Mouse (Mus musculus) gastrocnemius, postnatal 10 days (tissue): ENCODE results near the gene Zfp219. TPM values are rescaled to one million over a fixed set of nuclear protein-coding genes. Genes with fewer than 3 reads are reported as not detected.

Source experiments
- DNase-seq: peaks from one replicate; pipeline ENCODE4 v3.0.0; 2021; ENCODE audit warnings: mixed read lengths
- total RNA-seq, 2 experiments: library from RNA; stranded (reverse); gene quantifications; 2 replicates each; pipeline ENCODE4 v1.2.3; 2021

Gene Zfp219
- total RNA-seq, 2 experiments from 2014 or later, result 17.6 to 23.1 TPM

- no peak for DNase-seq
These were observed 2.1 kb downstream of the Zfp219 start for GRCm38 (mm10) chr14:52018248-52019050.

- DNase-seq, result no peak
These were observed 2.9 kb downstream of the Zfp219 start for GRCm38 (mm10) chr14:52017662-52018061.

- no peak for DNase-seq
These were observed 3.7 kb downstream of the Zfp219 start for GRCm38 (mm10) chr14:52016625-52017405.

GRCm38 (mm10) chr14:52015445-52016100 lies 5.0 kb downstream of the Zfp219 start, which contains the start of gene Tmem253:
Tmem253 (plus strand) TSS chr14:52015658.
- no peak for DNase-seq

GRCm38 (mm10) chr14:52014761-52015311 lies 5.7 kb downstream of the Zfp219 start:
- peak; percentile 50 for DNase-seq

- no peak for DNase-seq
These were observed 6.2 kb downstream of the Zfp219 start for GRCm38 (mm10) chr14:52014271-52014760.

- DNase-seq, result no peak
These were observed 6.7 kb downstream of the Zfp219 start for GRCm38 (mm10) chr14:52013771-52014219.

GRCm38 (mm10) chr14:52013021-52013610 lies 7.4 kb downstream of the Zfp219 start:
- no peak for DNase-seq

GRCm38 (mm10) chr14:52012553-52012952 lies 8.0 kb downstream of the Zfp219 start:
- no peak for DNase-seq

GRCm38 (mm10) chr14:52012085-52012484 lies 8.4 kb downstream of the Zfp219 start:
- DNase-seq, result no peak

- no peak for DNase-seq
These were observed 8.8 kb downstream of the Zfp219 start for GRCm38 (mm10) chr14:52011683-52012082.

GRCm38 (mm10) chr14:52010446-52011111 lies 10.0 kb downstream of the Zfp219 start:
- DNase-seq, result no peak

- no peak for DNase-seq
These were observed 10.7 kb downstream of the Zfp219 start for GRCm38 (mm10) chr14:52009841-52010240.

- DNase-seq, result no peak
These were observed 11.2 kb downstream of the Zfp219 start for GRCm38 (mm10) chr14:52009361-52009760.

- peak; percentile 94 for DNase-seq
These were observed 12.0 kb downstream of the Zfp219 start for GRCm38 (mm10) chr14:52008321-52009203.

GRCm38 (mm10) chr14:52006771-52007170 lies 13.8 kb downstream of the Zfp219 start:
- DNase-seq, result no peak

GRCm38 (mm10) chr14:52006241-52006640 lies 14.3 kb downstream of the Zfp219 start:
- no peak for DNase-seq

GRCm38 (mm10) chr14:52005616-52006015 lies 14.9 kb downstream of the Zfp219 start:
- DNase-seq, result no peak

GRCm38 (mm10) chr14:52005141-52005540 lies 15.4 kb downstream of the Zfp219 start:
- no peak for DNase-seq

GRCm38 (mm10) chr14:52003981-52004495 lies 16.5 kb downstream of the Zfp219 start:
- no peak for DNase-seq
